Mouse (Mus musculus) 3T3-L1 (cell line): ENCODE results near the gene Pak3.

Source experiments
- DNase-seq: peaks from one replicate; pipeline ENCODE4 v3.0.0-alpha.2; 2015; ENCODE audit warnings: low read depth, low spot score

Pak3 gene

GRCm38 (mm10) chrX:143518168-143518901 lies at the start of gene Pak3:
TSS of gene Pak3 (plus strand) at chrX:143518591.
- DNase-seq: peak; percentile 66

DNA sequence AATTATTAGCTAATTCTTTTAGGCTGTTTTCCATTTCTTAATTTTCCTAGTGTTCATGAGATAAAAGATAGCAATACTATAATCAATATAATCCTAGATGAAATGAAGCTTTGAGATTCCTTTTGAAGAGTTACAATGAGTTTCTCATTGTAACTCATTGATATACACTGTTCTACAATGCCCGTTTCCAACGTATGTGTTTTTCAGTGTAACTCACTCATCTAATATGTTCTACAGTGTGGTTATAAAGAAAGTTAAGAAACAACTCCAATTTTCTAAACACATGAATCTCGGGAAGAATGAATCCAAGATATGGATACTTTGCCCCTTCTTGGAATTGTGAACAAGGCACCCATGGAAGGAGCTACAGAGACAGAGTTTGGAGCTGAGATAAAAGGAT lies 35.5 kb upstream of the Pak3 start:
- peak; percentile 100 for DNase-seq

- DNase-seq: peak; percentile 90
These were observed 17.2 kb upstream of the Pak3 start for GRCm38 (mm10) chrX:143501053-143501695.

- peak; percentile 73 for DNase-seq
These were observed 16.5 kb upstream of the Pak3 start for GRCm38 (mm10) chrX:143501776-143502365.

DNA sequence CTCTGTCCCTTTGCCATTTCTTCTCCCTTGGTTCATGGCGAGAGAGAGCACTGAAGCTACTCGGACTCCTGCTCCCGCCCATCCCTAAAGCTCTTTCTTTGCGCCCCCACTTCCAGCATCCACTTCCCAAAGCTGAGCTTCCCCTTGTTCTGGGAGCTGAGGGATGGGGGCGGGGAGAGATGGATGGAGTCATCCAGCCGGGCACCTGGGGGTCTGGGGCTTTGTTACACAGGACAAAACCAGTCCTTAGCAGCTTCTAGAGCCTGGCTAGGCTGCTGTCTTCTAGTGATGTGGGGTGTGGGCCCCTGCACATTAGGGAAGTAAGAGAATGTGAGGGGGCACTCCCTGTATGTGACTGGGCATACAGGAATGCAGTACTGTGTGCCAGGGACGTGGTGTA lies 526 bp downstream of the Pak3 start:
- peak; percentile 76 for DNase-seq

DNA sequence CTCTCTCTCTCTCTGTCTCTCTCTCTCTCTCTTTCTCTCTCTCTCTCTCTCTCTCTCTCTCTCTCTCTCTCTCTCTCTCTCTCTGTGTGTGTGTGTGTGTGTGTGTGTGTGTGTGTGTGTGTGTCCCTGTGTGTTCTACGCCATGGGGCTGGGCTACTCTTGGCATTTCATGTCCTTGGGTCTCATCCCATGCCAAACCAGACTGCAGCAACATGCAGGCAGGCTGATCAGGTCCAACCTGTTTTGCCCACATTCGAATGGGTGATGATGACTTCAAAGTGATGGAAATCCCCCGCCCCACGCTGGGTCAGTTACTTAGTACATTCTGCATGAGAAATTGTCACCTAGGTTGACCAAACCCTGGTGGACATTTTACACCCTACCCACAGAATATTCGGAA lies 1.1 kb downstream of the Pak3 start:
- peak; percentile 20 for DNase-seq

DNA sequence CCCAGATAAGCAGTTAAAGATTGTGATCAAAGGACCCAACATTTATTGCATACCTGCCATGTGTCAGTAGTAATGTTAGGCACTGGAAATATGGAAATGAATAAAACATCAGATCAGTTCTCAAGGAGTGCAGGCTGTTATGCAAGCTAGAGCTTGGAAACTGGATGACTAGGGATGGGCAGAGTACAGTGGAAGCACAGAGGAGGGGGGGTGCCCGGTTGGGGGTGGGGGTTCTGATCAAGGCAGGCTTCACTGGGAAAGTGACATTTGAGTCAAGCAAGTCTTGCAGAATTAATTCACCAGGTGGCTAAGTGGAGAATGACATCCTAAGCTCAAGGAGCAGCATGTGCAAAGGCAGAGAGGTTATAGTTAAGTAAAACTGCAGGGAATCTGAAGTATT lies 1.8 kb downstream of the Pak3 start:
- peak; percentile 19 for DNase-seq

DNA sequence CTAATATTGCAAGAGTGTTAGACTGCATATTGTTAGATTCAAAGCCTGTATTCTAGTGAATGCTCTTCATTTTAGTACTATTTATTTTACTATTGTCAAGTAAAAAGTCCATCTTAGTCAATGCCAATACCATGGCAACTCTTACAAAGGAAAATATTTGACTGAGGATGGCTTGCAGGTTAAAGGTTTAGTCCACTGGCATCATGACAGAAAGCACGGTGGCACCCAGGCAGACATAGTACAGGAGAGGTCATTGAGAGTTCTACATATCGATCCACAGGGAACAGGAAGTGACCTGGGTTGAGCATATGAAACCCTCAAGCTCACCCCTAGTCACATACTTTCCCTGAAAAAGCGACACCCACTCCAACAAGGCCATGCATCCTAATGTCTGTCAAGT lies 13.9 kb downstream of the Pak3 start:
- no peak for DNase-seq

DNA sequence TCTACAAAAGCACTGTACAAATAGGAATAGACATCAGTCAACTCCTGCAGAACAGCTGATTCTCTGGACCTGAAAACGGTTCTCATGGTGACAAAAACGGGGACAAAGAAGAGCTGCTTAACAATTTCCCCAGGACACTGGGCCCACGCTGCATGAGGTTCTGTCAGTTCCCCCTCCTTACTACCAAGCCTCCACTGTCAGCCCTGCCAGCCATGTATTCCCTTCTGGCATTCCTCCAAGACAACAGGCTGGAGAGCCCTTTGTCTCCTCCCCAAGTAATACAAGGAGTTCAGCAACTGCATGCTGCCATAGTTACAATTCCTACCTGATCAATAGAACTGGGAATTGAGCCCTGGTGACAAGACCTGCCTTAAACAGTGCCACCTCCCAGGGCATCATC lies 15.2 kb downstream of the Pak3 start:
- DNase-seq: no peak

- DNase-seq: no peak
These were observed 24.4 kb downstream of the Pak3 start for GRCm38 (mm10) chrX:143542756-143543155.

DNA sequence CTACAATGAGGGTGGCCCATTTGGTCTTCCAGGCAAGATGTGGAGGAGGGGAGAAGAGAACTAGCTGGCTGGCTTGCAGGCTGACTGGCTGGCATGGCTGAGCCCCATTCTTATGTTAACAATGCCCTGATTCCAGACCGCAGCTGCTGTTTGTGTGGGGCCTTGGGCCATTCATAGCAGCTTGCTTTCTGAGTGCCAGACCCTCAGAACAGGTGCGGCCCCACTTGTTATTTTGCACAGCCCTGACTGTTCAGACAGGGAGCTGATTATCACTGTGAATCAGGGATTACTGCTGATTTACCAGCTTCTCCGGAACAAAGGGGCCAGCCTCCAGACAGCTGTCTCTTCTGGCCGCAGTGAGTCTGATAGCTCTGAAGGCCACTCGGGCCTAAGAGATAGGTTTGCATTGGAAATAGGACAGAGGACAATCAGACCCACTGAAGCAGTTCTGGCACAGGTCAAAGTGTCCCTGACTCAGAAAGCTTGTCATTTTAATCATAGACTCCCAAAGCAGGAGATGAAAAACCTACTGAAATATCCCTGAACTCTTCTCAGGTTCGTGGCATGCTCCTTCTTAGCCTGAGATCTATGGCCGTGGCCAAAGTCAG lies 24.9 kb downstream of the Pak3 start:
- DNase-seq: no peak

DNA sequence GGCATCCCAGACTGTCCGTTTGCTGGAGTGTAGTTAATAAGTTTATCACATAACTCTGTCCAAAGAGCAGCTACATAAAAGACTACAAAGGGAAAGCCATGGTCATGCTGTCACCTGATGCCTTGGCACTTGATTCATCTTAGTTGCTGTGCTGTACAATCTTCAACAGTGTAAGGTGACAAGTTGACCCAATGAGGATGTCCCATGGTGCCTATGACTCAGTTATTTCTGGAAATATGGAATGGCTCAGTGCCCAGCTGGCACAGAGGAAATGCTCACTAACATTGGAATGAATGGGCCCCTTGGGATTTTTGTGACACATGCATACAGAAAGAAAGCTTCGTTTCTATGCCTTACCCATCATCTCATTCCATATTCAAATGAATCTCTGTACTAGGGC lies 55.3 kb downstream of the Pak3 start:
- DNase-seq: peak; percentile 91

- peak; percentile 30 for DNase-seq
These were observed 61.5 kb downstream of the Pak3 start for GRCm38 (mm10) chrX:143579925-143580324.

- DNase-seq: no peak
These were observed 62.1 kb downstream of the Pak3 start for GRCm38 (mm10) chrX:143580458-143580959.

GRCm38 (mm10) chrX:143606877-143607449 lies 88.6 kb downstream of the Pak3 start:
- DNase-seq: no peak

- no peak for DNase-seq
These were observed 100.3 kb downstream of the Pak3 start for GRCm38 (mm10) chrX:143618734-143619133.

- no peak for DNase-seq
These were observed 109.4 kb downstream of the Pak3 start for GRCm38 (mm10) chrX:143627767-143628166.

DNA sequence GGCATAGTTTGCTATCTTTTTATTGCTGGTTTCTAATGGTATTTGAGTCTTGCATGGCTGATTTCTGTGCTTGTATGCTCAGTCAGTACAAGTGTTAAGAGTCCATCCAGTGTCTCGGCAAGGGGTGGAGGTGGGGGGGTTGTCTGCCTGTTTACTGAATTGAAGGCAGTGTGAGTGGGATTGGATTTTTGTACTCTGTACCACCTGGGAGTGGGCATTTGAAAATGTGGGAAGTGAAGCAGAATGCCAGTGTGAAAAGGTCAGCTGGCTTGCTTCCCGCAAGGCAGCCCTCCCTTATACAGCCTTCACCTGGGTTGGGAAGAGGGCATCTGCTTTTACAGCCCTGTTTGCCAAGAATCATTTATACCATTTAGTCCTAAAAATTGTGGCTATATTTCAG lies 125.5 kb downstream of the Pak3 start:
- no peak for DNase-seq

- no peak for DNase-seq
These were observed 126.4 kb downstream of the Pak3 start for GRCm38 (mm10) chrX:143644807-143645206.

- no peak for DNase-seq
These were observed 136.2 kb downstream of the Pak3 start for GRCm38 (mm10) chrX:143654308-143655176.

- DNase-seq: no peak
These were observed 136.7 kb downstream of the Pak3 start for GRCm38 (mm10) chrX:143655177-143655492.
